Mouse (Mus musculus) cortical plate, adult 2 months (tissue): Measurements from ENCODE around the gene Sh3rf3.

Experiments
- CTCF ChIP-seq: fragments of 200-500 bp; IDR thresholded peaks from 2 replicates; pipeline ENCODE4 v1.5.1; 2011; ENCODE audit warnings: mild to moderate bottlenecking, control low read depth, low read length; ENCODE audit not compliant: insufficient read depth; ENCODE audit errors: extremely low read depth
- POLR2A ChIP-seq: fragments of 200-500 bp; IDR thresholded peaks from 2 replicates; pipeline ENCODE4 v1.6.1; 2011; ENCODE audit warnings: mild to moderate bottlenecking, low read length, control low read depth; ENCODE audit not compliant: insufficient read depth; ENCODE audit errors: extremely low read depth

GRCm38 (mm10) chr10:58871149-58871820 lies 58.1 kb downstream of the Sh3rf3 start:
- no peak for TF ChIP-seq CTCF
- TF ChIP-seq POLR2A: no peak
